Mouse (Mus musculus) embryo, embryonic 9.5 days (tissue): Measurements from ENCODE around the gene Phactr1.

Experiments
- DNase-seq: peaks from one replicate; pipeline ENCODE4 v3.0.0-alpha.2; 2017; ENCODE audit errors: extremely low spot score

The Phactr1 gene

GRCm38 (mm10) chr13:43023005-43023404 is 342.6 kb downstream of the Phactr1 start:
- DNase-seq: no peak

GRCm38 (mm10) chr13:43027568-43027967 is 347.1 kb downstream of the Phactr1 start:
- no peak for DNase-seq

GRCm38 (mm10) chr13:43030222-43030621 is 349.8 kb downstream of the Phactr1 start:
- DNase-seq: no peak

- DNase-seq: no peak
Measured at GRCm38 (mm10) chr13:43032451-43032850, 352.0 kb downstream of the Phactr1 start.

GRCm38 (mm10) chr13:43036510-43036909 is 356.1 kb downstream of the Phactr1 start:
- DNase-seq: no peak

GRCm38 (mm10) chr13:43042766-43043165 is 362.3 kb downstream of the Phactr1 start:
- DNase-seq: no peak

GRCm38 (mm10) chr13:43048553-43048952 is 368.1 kb downstream of the Phactr1 start:
- no peak for DNase-seq

GRCm38 (mm10) chr13:43053201-43053600 is 372.8 kb downstream of the Phactr1 start:
- no peak for DNase-seq

- no peak for DNase-seq
Measured at GRCm38 (mm10) chr13:43055136-43055535, 374.7 kb downstream of the Phactr1 start.

- no peak for DNase-seq
Measured at GRCm38 (mm10) chr13:43057104-43057503, 376.7 kb downstream of the Phactr1 start.

GRCm38 (mm10) chr13:43063355-43063754 is 382.9 kb downstream of the Phactr1 start:
- DNase-seq: no peak

GRCm38 (mm10) chr13:43068716-43069265 is 388.4 kb downstream of the Phactr1 start:
- no peak for DNase-seq

GRCm38 (mm10) chr13:43070496-43070895 is 390.1 kb downstream of the Phactr1 start:
- no peak for DNase-seq

GRCm38 (mm10) chr13:43070971-43071370 is 390.5 kb downstream of the Phactr1 start:
- DNase-seq: no peak

GRCm38 (mm10) chr13:43075456-43075855 is 395.0 kb downstream of the Phactr1 start:
- no peak for DNase-seq

GRCm38 (mm10) chr13:43077485-43077884 is 397.1 kb downstream of the Phactr1 start:
- DNase-seq: no peak

- no peak for DNase-seq
Measured at GRCm38 (mm10) chr13:43085226-43085625, 404.8 kb downstream of the Phactr1 start.

GRCm38 (mm10) chr13:43094365-43094764 is 413.9 kb downstream of the Phactr1 start:
- peak; percentile 54 for DNase-seq

GRCm38 (mm10) chr13:43102943-43103342 is 422.5 kb downstream of the Phactr1 start:
- no peak for DNase-seq

GRCm38 (mm10) chr13:43104496-43104895 is 424.1 kb downstream of the Phactr1 start:
- no peak for DNase-seq

GRCm38 (mm10) chr13:43112280-43112679 is 431.9 kb downstream of the Phactr1 start:
- no peak for DNase-seq

GRCm38 (mm10) chr13:43112707-43113106 is 432.3 kb downstream of the Phactr1 start:
- no peak for DNase-seq

- no peak for DNase-seq
Measured at GRCm38 (mm10) chr13:43113141-43113540, 432.7 kb downstream of the Phactr1 start.
